Mouse (Mus musculus): ENCODE results near the gene Slc5a3.

Slc5a3 gene

GRCm38 (mm10) chr16:92120899-92121531 lies 62.9 kb downstream of the Slc5a3 start:
- no peak for DNase-seq (ENCODE audit: low spot score)

GRCm38 (mm10) chr16:92127226-92127625 lies 69.1 kb downstream of the Slc5a3 start:
- no peak for DNase-seq (ENCODE audit: low spot score)

GRCm38 (mm10) chr16:92127666-92128065 lies 69.5 kb downstream of the Slc5a3 start:
- no peak for DNase-seq (ENCODE audit: low spot score)

- DNase-seq (ENCODE audit: low spot score): no peak
Observed at GRCm38 (mm10) chr16:92129843-92130242, 71.7 kb downstream of the Slc5a3 start.

- DNase-seq (ENCODE audit: low spot score): no peak
Observed at GRCm38 (mm10) chr16:92132511-92132910, 74.4 kb downstream of the Slc5a3 start.

GRCm38 (mm10) chr16:92134148-92134764 lies 76.1 kb downstream of the Slc5a3 start:
- DNase-seq (ENCODE audit: low spot score): no peak

- no peak for DNase-seq (ENCODE audit: low spot score)
Observed at GRCm38 (mm10) chr16:92136275-92136674, 78.2 kb downstream of the Slc5a3 start.
